Mouse (Mus musculus) C3H10T1/2 (cell line): Measurements from ENCODE around the gene Olfr8. TPM values are rescaled to one million over a fixed set of nuclear protein-coding genes. Genes with fewer than 3 reads are reported as not detected.

ENCODE experiments used
- polyA plus RNA-seq, 2 experiments: library from polyadenylated mRNA; unstranded; fragments of >200 nt; fragmentation: generic; extraction: Trizol; gene quantifications; one replicate each; pipeline ENCODE4 v1.2.1; 2012; ENCODE audit warnings: missing spikeins in 2 of 2

Olfr8 gene
- not detected for polyA plus RNA-seq

DNA sequence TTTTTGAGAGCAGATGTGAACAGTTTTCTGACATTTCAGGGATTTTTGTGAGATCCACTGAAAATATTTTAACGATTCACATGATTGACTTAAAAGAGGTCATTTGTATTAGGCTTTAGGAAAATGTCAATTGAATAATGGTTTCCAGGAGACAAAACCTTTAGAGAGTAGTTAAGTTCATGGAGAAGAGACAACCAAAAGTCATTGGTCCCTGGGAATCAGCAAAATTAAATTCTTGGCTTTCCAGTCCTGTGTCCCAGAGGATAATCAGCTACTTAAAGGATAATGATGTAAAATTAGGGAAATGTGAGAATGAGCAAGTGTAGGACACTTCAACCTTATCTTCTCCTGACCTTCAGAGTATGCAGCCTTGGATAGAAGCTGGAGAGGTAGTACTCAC is at the start of gene Olfr8:
Gene Olfr8, plus strand, starts transcription at position 301 of the 400 bp plus-strand sequence.

DNA sequence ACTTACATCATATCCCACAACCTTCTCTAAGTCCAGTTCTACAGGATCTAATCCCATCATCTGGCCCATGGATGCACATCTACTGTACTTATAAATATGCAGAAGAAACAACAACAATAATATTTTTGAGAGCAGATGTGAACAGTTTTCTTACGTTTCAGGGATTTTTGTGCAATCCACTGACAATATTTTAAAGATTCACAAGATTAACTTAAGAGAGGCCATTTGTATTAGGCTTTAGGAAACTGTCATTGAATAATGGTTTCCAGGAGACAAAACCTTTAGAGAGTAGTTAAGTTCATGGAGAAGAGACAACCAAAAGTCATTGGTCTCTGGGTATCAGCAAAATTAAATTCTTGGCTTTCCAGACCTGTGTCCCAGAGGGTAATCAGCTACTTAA is 37.6 kb upstream of the Olfr8 start, which contains the start of gene Olfr1354:
Gene Olfr1354, plus strand, starts transcription at position 301 of the 400 bp plus-strand sequence.

DNA sequence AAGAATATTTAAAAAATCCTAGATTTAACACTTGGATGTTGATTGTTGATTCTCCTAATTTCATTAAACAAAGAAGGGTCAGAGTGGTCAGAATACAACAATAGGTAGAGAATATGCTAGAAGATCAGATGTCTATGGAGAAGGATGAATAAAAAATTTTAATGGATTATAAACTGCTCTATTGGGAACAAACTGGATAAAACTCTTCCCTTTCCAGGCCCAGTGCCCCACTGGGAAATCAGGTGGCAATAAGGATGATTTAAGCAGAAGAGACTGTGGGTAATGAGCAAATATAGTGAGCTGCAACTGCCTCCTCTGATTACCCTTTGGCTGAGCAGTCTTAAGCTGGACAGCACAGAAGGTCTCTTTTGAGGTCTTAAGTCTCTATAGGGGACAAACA is 12.6 kb downstream of the Olfr8 start, which contains the start of gene Olfr1353:
Gene Olfr1353, plus strand, starts transcription at position 301 of the 400 bp plus-strand sequence.

DNA sequence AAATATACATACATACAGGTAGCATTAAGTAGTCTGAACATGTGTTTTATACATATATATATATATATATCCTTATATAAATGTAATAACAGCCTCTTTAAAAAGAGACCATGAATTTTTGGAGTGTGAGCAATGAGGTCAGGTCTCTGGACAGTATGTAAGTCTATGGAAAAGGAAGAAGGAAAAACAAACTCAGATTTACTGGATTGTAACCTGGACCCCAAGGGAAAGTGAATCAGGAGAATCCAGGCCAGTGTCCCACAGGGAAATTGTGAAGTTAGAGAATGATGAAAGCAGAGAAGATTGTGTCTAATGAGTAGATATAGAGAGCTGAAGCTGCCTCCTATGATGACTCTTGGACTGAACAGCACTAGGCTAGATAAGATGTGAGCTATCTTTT is 30.3 kb downstream of the Olfr8 start, which contains the start of gene Olfr1352:
Gene Olfr1352, plus strand, starts transcription at position 301 of the 400 bp plus-strand sequence.

Other genes starting within 250 kb of the Olfr8 start
- not detected for gene Casp14, start 232.3 kb upstream of the Olfr8 start, polyA plus RNA-seq
- not detected for gene Ccdc105, start 197.6 kb upstream of the Olfr8 start, polyA plus RNA-seq
- gene Slc1a6, start 170.1 kb upstream of the Olfr8 start, polyA plus RNA-seq: not detected
- gene Olfr1356, start 98.5 kb upstream of the Olfr8 start, polyA plus RNA-seq: not detected
- gene Olfr1355, start 75.1 kb upstream of the Olfr8 start, polyA plus RNA-seq: not detected
- gene Olfr1354, start 37.5 kb upstream of the Olfr8 start, polyA plus RNA-seq: not detected
- gene Olfr1353, start 12.7 kb downstream of the Olfr8 start, polyA plus RNA-seq: not detected
- gene Olfr1352, start 30.4 kb downstream of the Olfr8 start, polyA plus RNA-seq: not detected
- gene Olfr1351, start 61.8 kb downstream of the Olfr8 start, polyA plus RNA-seq: not detected
- not detected for gene Olfr57, start 78.1 kb downstream of the Olfr8 start, polyA plus RNA-seq
- gene 2610008E11Rik, start 147.0 kb downstream of the Olfr8 start, polyA plus RNA-seq: 1 to 10 TPM in 1 of 2 experiments, under 1 TPM in 1; 0.09 to 3.7 TPM
- gene Vmn2r80, start 198.1 kb downstream of the Olfr8 start, polyA plus RNA-seq: not detected